Mouse (Mus musculus): ENCODE measurements around the gene Odr4. TPM values are rescaled to one million over a fixed set of nuclear protein-coding genes. Genes with fewer than 3 reads are reported as not detected.
A peak's percentile ranks its signal among the peaks of the same experiment; 100 is the strongest.

The Odr4 gene
- polyA plus RNA-seq, 1 experiment = 7.1 TPM

GRCm38 (mm10) chr1:150418426-150418825 lies 25.5 kb upstream of the Odr4 start:
- Histone ChIP-seq H3ac (ENCODE audit: control insufficient read depth, insufficient read length, low read depth) (no peak overlapping the region), H3K36me3 (ENCODE audit: control insufficient read depth, insufficient read depth) (peaks cover 97% of the 10 kb centered on the region), H3K79me2 (ENCODE audit: control insufficient read depth, insufficient read depth) (no peaks in the 10 kb centered on the region), H3K79me3 (ENCODE audit: low read depth) (no peaks in the 10 kb centered on the region), H3K4me3 (ENCODE audit: insufficient read depth, poor library complexity, severe bottlenecking) (no peak overlapping the region), H3K27me3 (ENCODE audit: control insufficient read depth, insufficient read depth, insufficient read length) (no peaks in the 10 kb centered on the region)
- TF ChIP-seq CTCF (IDR thresholded peaks at IDR 0.05; ENCODE audit: control insufficient read depth, insufficient read depth, insufficient read length) (no peak), MAX (IDR thresholded peaks at IDR 0.05) (no peak), MYOG (IDR thresholded peaks at IDR 0.05; ENCODE audit: control insufficient read depth, extremely low read depth, insufficient read length) (no peak), MYOD1 (IDR thresholded peaks at IDR 0.05; ENCODE audit: control insufficient read depth, insufficient read length, low read depth) (no peak), FOSL1 (IDR thresholded peaks at IDR 0.05; ENCODE audit: insufficient read depth, low read length, poor library complexity, severe bottlenecking) (no peak), USF1 (IDR thresholded peaks at IDR 0.05; ENCODE audit: low read depth) (no peak), CEBPB (IDR thresholded peaks at IDR 0.05; ENCODE audit: low read depth) (no peak)

- H3K79me3 ChIP-seq (ENCODE audit: low read depth) = no peaks in the 10 kb centered on the region
- no peak overlapping the region for H3K4me3 ChIP-seq (ENCODE audit: insufficient read depth, poor library complexity, severe bottlenecking)
- H3ac ChIP-seq (ENCODE audit: control insufficient read depth, insufficient read length, low read depth) = no peak overlapping the region
- H3K79me2 ChIP-seq (ENCODE audit: control insufficient read depth, insufficient read depth) = no peaks in the 10 kb centered on the region
- peaks cover 97% of the 10 kb centered on the region for H3K36me3 ChIP-seq (ENCODE audit: control insufficient read depth, insufficient read depth)
- no peak for TF ChIP-seq MYOD1 (IDR thresholded peaks at IDR 0.05; ENCODE audit: control insufficient read depth, insufficient read length, low read depth)
- TF ChIP-seq CEBPB (IDR thresholded peaks at IDR 0.05; ENCODE audit: low read depth) = peak; percentile 17
- H3K27me3 ChIP-seq (ENCODE audit: control insufficient read depth, insufficient read depth, insufficient read length) = no peaks in the 10 kb centered on the region
Measured at GRCm38 (mm10) chr1:150416006-150416405, 23.1 kb upstream of the Odr4 start.

DNA sequence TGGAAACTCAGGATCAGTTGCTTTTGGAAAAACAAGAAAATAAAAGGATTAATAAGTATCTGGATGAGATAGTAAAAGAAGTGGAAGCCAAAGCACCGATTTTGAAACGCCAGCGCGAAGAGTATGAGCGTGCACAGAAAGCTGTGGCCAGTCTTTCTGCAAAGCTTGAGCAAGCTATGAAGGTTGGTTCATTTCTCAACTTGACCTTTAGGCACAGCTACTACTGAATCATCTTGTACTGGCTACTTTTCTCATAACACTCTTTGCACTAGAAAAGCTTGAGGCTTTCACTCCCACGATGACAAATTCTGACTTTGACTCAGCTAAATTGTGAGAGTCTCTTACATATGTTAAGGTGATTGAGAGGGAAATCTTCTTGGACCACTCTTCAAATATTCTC lies 17.1 kb upstream of the Odr4 start:
- peaks cover 99% of the 10 kb centered on the region for H3K36me3 ChIP-seq (ENCODE audit: control insufficient read depth, insufficient read depth)
- TF ChIP-seq CTCF (IDR thresholded peaks at IDR 0.05; ENCODE audit: control insufficient read depth, insufficient read depth, insufficient read length) (no peak), MYOG (IDR thresholded peaks at IDR 0.05; ENCODE audit: control insufficient read depth, extremely low read depth, insufficient read length) (no peak), MAX (IDR thresholded peaks at IDR 0.05) (no peak), FOSL1 (IDR thresholded peaks at IDR 0.05; ENCODE audit: insufficient read depth, low read length, poor library complexity, severe bottlenecking) (no peak), MYOD1 (IDR thresholded peaks at IDR 0.05; ENCODE audit: control insufficient read depth, insufficient read length, low read depth) (no peak), USF1 (IDR thresholded peaks at IDR 0.05; ENCODE audit: low read depth) (no peak), CEBPB (IDR thresholded peaks at IDR 0.05; ENCODE audit: low read depth) (no peak)

GRCm38 (mm10) chr1:150407285-150407684 lies 14.4 kb upstream of the Odr4 start:
- TF ChIP-seq FOSL1 (IDR thresholded peaks at IDR 0.05; ENCODE audit: insufficient read depth, low read length, poor library complexity, severe bottlenecking) (no peak), MAX (IDR thresholded peaks at IDR 0.05) (no peak), CTCF (IDR thresholded peaks at IDR 0.05; ENCODE audit: control insufficient read depth, insufficient read depth, insufficient read length) (no peak), USF1 (IDR thresholded peaks at IDR 0.05; ENCODE audit: low read depth) (no peak), MYOD1 (IDR thresholded peaks at IDR 0.05; ENCODE audit: control insufficient read depth, insufficient read length, low read depth) (no peak)
- H3K79me3 ChIP-seq (ENCODE audit: low read depth) = no peaks in the 10 kb centered on the region
- H3K27me3 ChIP-seq (ENCODE audit: control insufficient read depth, insufficient read depth, insufficient read length) = no peaks in the 10 kb centered on the region
- peaks cover 99% of the 10 kb centered on the region for H3K36me3 ChIP-seq (ENCODE audit: control insufficient read depth, insufficient read depth)
- H3K4me3 ChIP-seq (ENCODE audit: insufficient read depth, poor library complexity, severe bottlenecking) = no peak overlapping the region
- H3ac ChIP-seq (ENCODE audit: control insufficient read depth, insufficient read length, low read depth) = no peak overlapping the region
- no peaks in the 10 kb centered on the region for H3K79me2 ChIP-seq (ENCODE audit: control insufficient read depth, insufficient read depth)

More for the DNA sequence above, 17.1 kb upstream of the Odr4 start:
- Histone ChIP-seq H3ac (ENCODE audit: control insufficient read depth, insufficient read length, low read depth) (no peak overlapping the region), H3K4me3 (ENCODE audit: insufficient read depth, poor library complexity, severe bottlenecking) (no peak overlapping the region), H3K79me3 (ENCODE audit: low read depth) (no peaks in the 10 kb centered on the region), H3K79me2 (ENCODE audit: control insufficient read depth, insufficient read depth) (no peaks in the 10 kb centered on the region), H3K27me3 (ENCODE audit: control insufficient read depth, insufficient read depth, insufficient read length) (no peaks in the 10 kb centered on the region)

DNA sequence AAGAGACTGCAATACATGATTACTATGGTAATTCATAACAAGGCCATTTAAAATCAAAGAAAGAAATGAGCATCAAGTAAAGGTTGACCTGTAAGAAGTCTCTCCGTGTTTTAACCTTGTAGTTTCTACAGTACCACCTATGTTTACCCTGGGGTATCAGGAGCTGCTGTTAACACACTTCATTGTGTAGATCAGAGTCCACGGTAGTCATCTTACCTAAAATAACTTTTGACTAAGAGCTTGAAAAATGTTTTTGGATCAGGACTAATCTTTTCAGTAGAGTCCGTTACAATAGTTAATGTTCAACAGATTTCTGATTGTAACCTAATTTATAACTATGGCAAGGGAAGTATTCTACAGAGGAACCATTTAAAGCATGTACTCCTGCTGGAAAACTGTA lies 11.7 kb upstream of the Odr4 start:
- Histone ChIP-seq H3K79me2 (ENCODE audit: control insufficient read depth, insufficient read depth) (peaks cover 12% of the 10 kb centered on the region), H3ac (ENCODE audit: control insufficient read depth, insufficient read length, low read depth) (no peak overlapping the region), H3K36me3 (ENCODE audit: control insufficient read depth, insufficient read depth) (peaks cover 94% of the 10 kb centered on the region), H3K79me3 (ENCODE audit: low read depth) (peaks cover 6% of the 10 kb centered on the region), H3K4me3 (ENCODE audit: insufficient read depth, poor library complexity, severe bottlenecking) (no peak overlapping the region), H3K27me3 (ENCODE audit: control insufficient read depth, insufficient read depth, insufficient read length) (no peaks in the 10 kb centered on the region)
- TF ChIP-seq CEBPB (IDR thresholded peaks at IDR 0.05; ENCODE audit: low read depth) = no peak
- TF ChIP-seq CTCF (IDR thresholded peaks at IDR 0.05; ENCODE audit: control insufficient read depth, insufficient read depth, insufficient read length) = no peak
- no peak for TF ChIP-seq MAX (IDR thresholded peaks at IDR 0.05)
- TF ChIP-seq USF1 (IDR thresholded peaks at IDR 0.05; ENCODE audit: low read depth) = no peak
- no peak for TF ChIP-seq MYOG (IDR thresholded peaks at IDR 0.05; ENCODE audit: control insufficient read depth, extremely low read depth, insufficient read length)
- TF ChIP-seq FOSL1 (IDR thresholded peaks at IDR 0.05; ENCODE audit: insufficient read depth, low read length, poor library complexity, severe bottlenecking) = no peak
- no peak for TF ChIP-seq MYOD1 (IDR thresholded peaks at IDR 0.05; ENCODE audit: control insufficient read depth, insufficient read length, low read depth)

- Histone ChIP-seq H3K36me3 (ENCODE audit: control insufficient read depth, insufficient read depth) (peaks cover 94% of the 10 kb centered on the region), H3K27me3 (ENCODE audit: control insufficient read depth, insufficient read depth, insufficient read length) (no peaks in the 10 kb centered on the region), H3ac (ENCODE audit: control insufficient read depth, insufficient read length, low read depth) (no peak overlapping the region)
Measured at GRCm38 (mm10) chr1:150403914-150404313, 11.0 kb upstream of the Odr4 start.

More at GRCm38 (mm10) chr1:150403914-150404313, 11.0 kb upstream of the Odr4 start:
- Histone ChIP-seq H3K79me3 (ENCODE audit: low read depth) (peaks cover 8% of the 10 kb centered on the region), H3K79me2 (ENCODE audit: control insufficient read depth, insufficient read depth) (peaks cover 12% of the 10 kb centered on the region), H3K4me3 (ENCODE audit: insufficient read depth, poor library complexity, severe bottlenecking) (no peak overlapping the region)
- TF ChIP-seq MYOG (IDR thresholded peaks at IDR 0.05; ENCODE audit: control insufficient read depth, extremely low read depth, insufficient read length) = no peak
- TF ChIP-seq MAX (IDR thresholded peaks at IDR 0.05) = no peak
- TF ChIP-seq FOSL1 (IDR thresholded peaks at IDR 0.05; ENCODE audit: insufficient read depth, low read length, poor library complexity, severe bottlenecking) = no peak
- no peak for TF ChIP-seq CEBPB (IDR thresholded peaks at IDR 0.05; ENCODE audit: low read depth)
- TF ChIP-seq MYOD1 (IDR thresholded peaks at IDR 0.05; ENCODE audit: control insufficient read depth, insufficient read length, low read depth) = no peak
- TF ChIP-seq CTCF (IDR thresholded peaks at IDR 0.05; ENCODE audit: control insufficient read depth, insufficient read depth, insufficient read length) = no peak
- TF ChIP-seq USF1 (IDR thresholded peaks at IDR 0.05; ENCODE audit: low read depth) = no peak
